Mouse (Mus musculus) hindbrain, embryonic 11.5 days (tissue): ENCODE results near the gene T. TPM values are rescaled to one million over a fixed set of nuclear protein-coding genes. Genes with fewer than 3 reads are reported as not detected.

Experiments used
- ATAC-seq: fragments of 200-750 bp; cut with Nextera tagmentation; 2 replicates; pipeline ENCODE4 v1.8.0; 2017; ENCODE audit warnings: mild to moderate bottlenecking, moderate TSS enrichment, moderate library complexity; ENCODE audit not compliant: low FRiP score
- DNase-seq: peaks from one replicate; pipeline ENCODE4 v3.0.0-alpha.2; 2015; ENCODE audit warnings: low spot score
- H3K27ac ChIP-seq: fragments of 300-500 bp; sonication (generic); 2 replicates; pipeline ENCODE4 v1.5.1; 2014; ENCODE audit warnings: mild to moderate bottlenecking, low read depth, low read length
- H3K27me3 ChIP-seq: fragments of 300-500 bp; sonication (generic); 2 replicates; pipeline ENCODE4 v1.6.1; 2014; ENCODE audit warnings: mild to moderate bottlenecking, low read length, moderate library complexity, mixed read lengths; ENCODE audit not compliant: control insufficient read depth, insufficient read depth
- H3K36me3 ChIP-seq: fragments of 300-500 bp; sonication (generic); 2 replicates; pipeline ENCODE4 v1.6.1; 2014; ENCODE audit warnings: mild to moderate bottlenecking, low read length, moderate library complexity, mixed read lengths; ENCODE audit not compliant: control insufficient read depth, insufficient read depth
- H3K4me1 ChIP-seq: fragments of 300-500 bp; sonication (generic); replicated peaks from 2 replicates; pipeline ENCODE4 v1.6.1; 2014; ENCODE audit warnings: low read length, mixed read lengths; ENCODE audit not compliant: control insufficient read depth, insufficient read depth
- H3K4me2 ChIP-seq: fragments of 300-500 bp; sonication (generic); replicated peaks from 2 replicates; pipeline ENCODE4 v1.6.1; 2014; ENCODE audit warnings: mild to moderate bottlenecking, low read depth, low read length
- H3K4me3 ChIP-seq: fragments of 300-500 bp; sonication (generic); 2 replicates; pipeline ENCODE4 v1.5.1; 2014; ENCODE audit warnings: low read depth, low read length
- H3K9ac ChIP-seq: fragments of 300-500 bp; sonication (generic); 2 replicates; pipeline ENCODE4 v1.6.1; 2014; ENCODE audit warnings: low read depth, low read length
- H3K9me3 ChIP-seq: fragments of 300-500 bp; sonication (generic); 2 replicates; pipeline ENCODE4 v1.6.1; 2016; ENCODE audit warnings: low read length; ENCODE audit not compliant: control insufficient read depth
- WGBS: fragments of 180-500 bp; shearing (Covaris S2); extraction: QIAGEN DNeasy Blood & Tissue Kit; methylation state at CpG from one replicate; pipeline ENCODE4 v1.1.7; 2014; 5-methylcytosine and 5-hydroxymethylcytosine counted together
- polyA plus RNA-seq: library from polyadenylated mRNA; unstranded; fragments of >200 nt; fragmentation: Nextera tagmentation; extraction: Ambion mirVana; gene quantifications from 2 replicates; pipeline ENCODE4 v1.2.1, GENCODE M21; 2014

T gene
- polyA plus RNA-seq, 1 experiment from 2014 or later, result 0.22 TPM

GRCm38 (mm10) chr17:8421517-8421916, 12.7 kb upstream of the T start:
- WGBS, result 43% methylated on average over 5 of the region's 5 CpGs
- H3K27ac ChIP-seq, result no peak overlapping the region
- H3K27me3 ChIP-seq, result no peaks in the 10 kb centered on the region
- no peaks in the 10 kb centered on the region for H3K9me3 ChIP-seq
- H3K4me1 ChIP-seq, result no peaks in the 10 kb centered on the region
- no peak overlapping the region for H3K4me2 ChIP-seq
- ATAC-seq, result no peak
- H3K9ac ChIP-seq, result no peak overlapping the region
- DNase-seq, result no peak
- H3K4me3 ChIP-seq, result no peak overlapping the region
- H3K36me3 ChIP-seq, result no peaks in the 10 kb centered on the region

- DNase-seq (peak; percentile 57), ATAC-seq (no peak)
- Histone ChIP-seq H3K36me3 (no peaks in the 10 kb centered on the region), H3K4me3 (no peak overlapping the region), H3K4me2 (no peak overlapping the region), H3K4me1 (no peaks in the 10 kb centered on the region), H3K27me3 (peaks cover 5% of the 10 kb centered on the region; the same call in 1 of the 2 replicates), H3K9me3 (no peaks in the 10 kb centered on the region), H3K27ac (no peak overlapping the region), H3K9ac (no peak overlapping the region)
- WGBS, result 57% methylated on average over 2 of the region's 2 CpGs
Observed at GRCm38 (mm10) chr17:8423283-8423682, 10.9 kb upstream of the T start.

DNA sequence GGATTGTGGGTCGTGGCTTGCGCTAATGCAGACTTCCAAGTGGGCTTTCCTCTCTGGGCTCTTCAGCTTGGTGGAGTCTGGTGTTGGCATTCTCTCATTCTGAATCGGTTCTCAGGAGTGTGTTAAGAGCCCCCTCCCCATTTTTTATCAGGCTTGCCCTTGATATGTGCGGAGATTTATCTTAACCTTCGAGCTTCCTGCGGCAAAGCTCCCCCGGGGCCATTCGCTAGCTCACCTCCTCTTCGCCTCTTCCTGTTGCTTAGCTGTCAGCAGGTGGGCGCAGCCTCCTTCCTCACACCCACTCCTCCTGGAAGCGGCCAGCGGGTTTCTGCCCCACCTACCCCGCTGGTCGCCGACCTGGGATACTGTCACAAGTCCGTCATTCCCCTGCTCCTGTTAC, 4.8 kb upstream of the T start:
- ATAC-seq, result no peak
- Histone ChIP-seq H3K27ac (no peak overlapping the region), H3K4me3 (no peak overlapping the region), H3K36me3 (no peaks in the 10 kb centered on the region), H3K9ac (no peak overlapping the region), H3K4me1 (peaks cover 9% of the 10 kb centered on the region), H3K9me3 (no peaks in the 10 kb centered on the region), H3K27me3 (peaks cover 66% of the 10 kb centered on the region), H3K4me2 (no peak overlapping the region)
- no peak for DNase-seq
- WGBS, result 1% methylated on average over 16 of the region's 16 CpGs

- Histone ChIP-seq H3K27ac (no peak overlapping the region), H3K36me3 (no peaks in the 10 kb centered on the region), H3K9me3 (no peaks in the 10 kb centered on the region), H3K4me2 (no peak overlapping the region), H3K9ac (no peak overlapping the region), H3K4me3 (no peak overlapping the region), H3K27me3 (peaks cover 71% of the 10 kb centered on the region), H3K4me1 (peaks cover 9% of the 10 kb centered on the region)
- 1% methylated on average over 5 of the region's 5 CpGs for WGBS
- no peak for ATAC-seq
- DNase-seq, result peak; percentile 58
Observed at GRCm38 (mm10) chr17:8429896-8430295, 4.3 kb upstream of the T start.

DNA sequence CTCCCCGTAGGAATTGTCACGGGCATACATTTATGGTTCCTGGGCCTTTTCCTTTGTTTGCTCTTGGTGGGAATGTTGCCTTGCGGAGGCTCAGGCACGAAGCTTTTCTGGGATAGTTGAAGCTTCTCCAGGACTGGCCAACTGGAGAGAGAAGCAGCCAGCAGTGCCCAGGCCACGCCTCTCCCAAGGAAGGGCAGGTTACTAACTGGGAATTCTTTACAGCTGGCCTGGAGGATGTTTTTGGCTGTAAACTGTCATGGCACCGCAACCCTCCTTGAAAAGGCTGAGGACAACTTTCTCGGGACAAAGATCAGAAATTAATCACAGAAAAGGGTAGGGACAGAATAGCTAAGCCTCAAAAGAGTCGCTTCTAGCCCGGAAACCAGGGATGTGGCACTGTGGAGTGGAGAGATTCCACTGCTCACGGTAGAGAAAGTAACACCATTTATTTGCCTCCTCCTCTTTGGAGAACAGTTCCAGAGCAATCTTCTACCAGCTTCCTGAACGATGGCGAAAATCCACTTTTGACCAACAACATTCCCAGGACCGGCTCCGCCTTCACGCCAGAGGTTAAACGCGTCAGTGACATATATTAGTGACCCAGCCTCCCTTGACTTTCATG, 1.9 kb upstream of the T start:
- H3K27me3 ChIP-seq, result peaks cover 94% of the 10 kb centered on the region
- ATAC-seq (no peak), DNase-seq (peak; percentile 27)
- no peak overlapping the region for H3K4me3 ChIP-seq
- no peak overlapping the region for H3K9ac ChIP-seq
- H3K9me3 ChIP-seq, result no peaks in the 10 kb centered on the region
- WGBS, result 1% methylated on average over 17 of the region's 17 CpGs
- H3K4me2 ChIP-seq, result no peak overlapping the region
- peaks cover 9% of the 10 kb centered on the region for H3K4me1 ChIP-seq
- no peaks in the 10 kb centered on the region for H3K36me3 ChIP-seq
- no peak overlapping the region for H3K27ac ChIP-seq

- H3K36me3 ChIP-seq, result no peaks in the 10 kb centered on the region
- ATAC-seq (no peak), DNase-seq (peak; percentile 51)
- peaks cover 99% of the 10 kb centered on the region for H3K27me3 ChIP-seq
- peak overlapping the region; percentile 28; the same call in 1 of the 2 replicates for H3K4me2 ChIP-seq
- 0% methylated on average over 52 of the region's 52 CpGs for WGBS
- peaks cover 9% of the 10 kb centered on the region for H3K4me1 ChIP-seq
- no peak overlapping the region for H3K9ac ChIP-seq
- H3K27ac ChIP-seq, result no peak overlapping the region
- H3K4me3 ChIP-seq, result peak overlapping the region; percentile 18
- no peaks in the 10 kb centered on the region for H3K9me3 ChIP-seq
Observed at GRCm38 (mm10) chr17:8433121-8433977, 874 bp upstream of the T start.

GRCm38 (mm10) chr17:8436184-8436583, 2.0 kb downstream of the T start:
- no peaks in the 10 kb centered on the region for H3K36me3 ChIP-seq
- H3K27me3 ChIP-seq, result peaks cover 77% of the 10 kb centered on the region
- no peaks in the 10 kb centered on the region for H3K9me3 ChIP-seq
- H3K4me3 ChIP-seq, result no peak overlapping the region
- H3K9ac ChIP-seq, result no peak overlapping the region
- no peak overlapping the region for H3K27ac ChIP-seq
- WGBS, result 20% methylated on average over 7 of the region's 7 CpGs
- peaks cover 5% of the 10 kb centered on the region for H3K4me1 ChIP-seq
- DNase-seq (no peak), ATAC-seq (no peak)
- no peak overlapping the region for H3K4me2 ChIP-seq

GRCm38 (mm10) chr17:8444062-8444461, 9.8 kb downstream of the T start:
- H3K27ac ChIP-seq, result no peak overlapping the region
- no peaks in the 10 kb centered on the region for H3K4me1 ChIP-seq
- H3K36me3 ChIP-seq, result no peaks in the 10 kb centered on the region
- no peak overlapping the region for H3K4me3 ChIP-seq
- H3K27me3 ChIP-seq, result peaks cover 2% of the 10 kb centered on the region
- WGBS, result 69% methylated on average over 3 of the region's 3 CpGs
- no peak for ATAC-seq
- no peak overlapping the region for H3K9ac ChIP-seq
- H3K4me2 ChIP-seq, result no peak overlapping the region
- no peaks in the 10 kb centered on the region for H3K9me3 ChIP-seq
- DNase-seq, result no peak
